Mouse (Mus musculus) brain, embryonic 14.5 days (tissue): ENCODE data around the gene Bsph1. TPM values are rescaled to one million over a fixed set of nuclear protein-coding genes. Genes with fewer than 3 reads are reported as not detected.
"Not testable (repeated sequence)": the region's sequence is repeated elsewhere in the genome, so short reads cannot be mapped to it uniquely, and the experiment has no call there.

Source experiments
- DNase-seq: peaks from one replicate; pipeline ENCODE4 v3.0.0-alpha.2; 2011; ENCODE audit warnings: low read depth
- CTCF ChIP-seq: fragments of 200-500 bp; IDR thresholded peaks from 2 replicates; pipeline ENCODE4 v1.5.1; 2012; ENCODE audit warnings: inconsistent platforms, mild to moderate bottlenecking, moderate library complexity, borderline replicate concordance; ENCODE audit not compliant: insufficient read depth, insufficient read length; ENCODE audit errors: extremely low read depth
- POLR2A ChIP-seq: fragments of 200-500 bp; IDR thresholded peaks from 2 replicates; pipeline ENCODE4 v1.6.1; 2012; ENCODE audit warnings: mild to moderate bottlenecking, inconsistent platforms, borderline replicate concordance; ENCODE audit not compliant: poor library complexity, insufficient read depth, insufficient read length, severe bottlenecking; ENCODE audit errors: extremely low read depth
- polyA plus RNA-seq: library from polyadenylated mRNA; depleted of rRNA; stranded (reverse); fragments of >200 nt; gene quantifications from 2 replicates; pipeline ENCODE4 v1.2.3, GENCODE M21; 2012; rRNA removed

Gene Bsph1
- polyA plus RNA-seq, result not detected in 2 replicates

DNA sequence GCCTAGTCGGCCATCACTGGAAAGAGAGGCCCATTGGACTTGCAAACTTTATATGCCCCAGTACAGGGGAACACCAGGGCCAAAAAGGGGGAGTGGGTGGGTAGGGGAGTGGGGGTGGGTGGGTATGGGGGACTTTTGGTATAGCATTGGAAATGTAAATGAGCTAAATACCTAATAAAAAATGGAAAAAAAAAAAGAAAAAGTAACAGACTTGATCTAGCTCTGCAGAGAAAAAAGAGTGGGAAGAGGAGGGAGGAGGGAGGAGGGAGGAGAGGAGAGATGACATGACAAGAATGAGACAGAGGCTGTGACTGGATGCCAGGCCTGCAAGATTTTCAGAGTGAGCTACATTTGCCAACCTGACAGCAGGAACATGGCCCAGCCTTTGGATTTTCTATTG, at the start of gene Bsph1:
TSS of gene Bsph1 (plus strand) at position 301 of the 400 bp plus-strand sequence.
- not testable (repeated sequence) for DNase-seq

DNA sequence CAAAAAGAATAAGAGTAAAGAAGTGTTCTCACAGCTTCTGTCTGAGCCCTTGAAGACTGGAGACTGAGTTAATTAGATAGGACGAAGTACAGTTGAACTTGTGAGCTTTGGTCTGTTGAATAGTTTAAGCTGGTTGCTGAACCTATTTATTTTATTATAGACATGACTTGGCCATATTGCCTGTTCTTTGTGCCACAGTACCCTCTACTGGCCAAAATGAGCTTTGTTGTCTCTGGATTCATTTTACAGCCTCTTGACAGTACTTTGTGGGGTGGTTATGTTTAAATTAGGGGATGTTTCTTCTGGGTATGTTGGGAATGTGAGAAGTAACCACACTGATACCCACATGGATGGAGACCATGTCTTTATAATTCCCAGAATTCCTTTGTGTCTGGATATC, 60.9 kb downstream of the Bsph1 start:
- DNase-seq, result no peak
- no peak for TF ChIP-seq POLR2A
- TF ChIP-seq CTCF, result no peak

Other genes with a start within 250 kb of the Bsph1 start
- not detected in 2 replicates for gene Vmn1r89, start 237.8 kb upstream of the Bsph1 start, polyA plus RNA-seq
- 41.8 and 45.8 TPM in 2 replicates for gene Lig1, start 173.6 kb upstream of the Bsph1 start, polyA plus RNA-seq
- 8.5 and 14.9 TPM in 2 replicates for gene Zswim9, start 172.1 kb upstream of the Bsph1 start, polyA plus RNA-seq
- 2.7 and 3.5 TPM in 2 replicates for gene Pla2g4c, start 126.2 kb upstream of the Bsph1 start, polyA plus RNA-seq
- 0.23 and 0.52 TPM in 2 replicates for gene Cabp5, start 52.7 kb upstream of the Bsph1 start, polyA plus RNA-seq
- gene Bsph2, start 120.2 kb downstream of the Bsph1 start, polyA plus RNA-seq, result not detected in 2 replicates
- gene Sult2a5, start 173.1 kb downstream of the Bsph1 start, polyA plus RNA-seq, result not detected in 2 replicates